Mouse (Mus musculus): ENCODE results near the gene Rpp25l. TPM values are rescaled to one million over a fixed set of nuclear protein-coding genes. Genes with fewer than 3 reads are reported as not detected.

The Rpp25l gene
- total and polyA plus RNA-seq, 3 experiments, result 52.0 to 63.5 TPM; not detected in 1

DNA sequence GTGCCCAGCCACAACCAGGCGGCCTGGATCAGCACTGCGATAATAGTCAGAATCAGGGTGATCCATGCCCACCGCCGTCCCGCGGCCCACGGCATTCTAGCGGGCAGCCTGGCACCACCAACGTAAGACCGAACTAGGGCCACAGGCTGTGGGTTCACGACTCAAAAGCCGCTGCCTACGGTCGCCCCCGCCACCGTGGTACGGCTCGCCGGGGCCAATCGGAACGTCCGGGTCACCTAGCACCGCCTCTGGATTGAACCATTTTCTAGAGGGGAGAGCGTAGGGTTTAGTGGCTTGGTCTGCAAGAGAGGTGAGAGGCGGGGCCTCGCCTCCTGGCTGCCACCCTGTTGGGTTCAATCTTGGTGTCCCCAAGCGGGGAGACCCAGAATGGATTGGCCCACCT is 27.8 kb upstream of the Rpp25l start:
- Histone ChIP-seq H3K4me1 (ENCODE audit: control insufficient read depth in 1 of 2, insufficient read depth in 2 of 2, low read length in 2 of 2) (peaks cover 2 to 29% of the 10 kb centered on the region in 2 experiments), H3K4me3 (ENCODE audit: control insufficient read depth in 1 of 2, insufficient read depth in 1 of 2, low read depth in 2 of 2, low read length in 2 of 2) (peak overlapping the region; percentile 67 to 68), H3K36me3 (ENCODE audit: control insufficient read depth in 1 of 2, insufficient read depth in 2 of 2, low read length in 2 of 2) (peaks cover 0 to 27% of the 10 kb centered on the region in 2 experiments; a peak in 2 of 4 replicates), H3K27ac (ENCODE audit: control insufficient read depth, low read depth, low read length) (peak overlapping the region; percentile 51), H3K9me3 (replicated peaks; ENCODE audit: insufficient read depth, low read length) (no peaks in the 10 kb centered on the region), H3K79me2 (ENCODE audit: control insufficient read depth, insufficient read depth, low read length, poor library complexity) (peaks cover 15% of the 10 kb centered on the region), H3K9ac (ENCODE audit: control insufficient read depth, low read depth, low read length, poor library complexity, severe bottlenecking) (peak overlapping the region; percentile 75), H3K27me3 (ENCODE audit: control insufficient read depth in 1 of 2, insufficient read depth in 2 of 2, low read length in 2 of 2) (no peaks in the 10 kb centered on the region)
- DNase-seq (ENCODE audit: low read depth, low spot score), result peak; percentile 98
- TF ChIP-seq MAZ (IDR thresholded peaks at IDR 0.05; ENCODE audit: low read depth, low read length) (peak; percentile 48; the same call in 1 of the 2 replicates), JUND (IDR thresholded peaks at IDR 0.05; ENCODE audit: low read depth, low read length) (no peak), GATA1 (IDR thresholded peaks at IDR 0.05; ENCODE audit: low read depth, low read length) (no peak), USF1 (IDR thresholded peaks at IDR 0.05; ENCODE audit: low read depth, low read length) (no peak), TAL1 (IDR thresholded peaks at IDR 0.05; ENCODE audit: low read length) (no peak), TBP (IDR thresholded peaks at IDR 0.05; ENCODE audit: low read depth, low read length) (peak; percentile 84), CHD1 (IDR thresholded peaks at IDR 0.05; ENCODE audit: low read depth, low read length) (peak; percentile 99), POLR2AphosphoS2 (IDR thresholded peaks at IDR 0.05; ENCODE audit: low read length) (peak; percentile 91), MYC (IDR thresholded peaks at IDR 0.05; ENCODE audit: low read depth, low read length) (no peak; the same call in 1 of the 2 replicates), POLR2A (IDR thresholded peaks at IDR 0.05; ENCODE audit: control insufficient read depth in 1 of 2, insufficient read depth in 1 of 2, low read depth in 1 of 2, low read length in 2 of 2, poor library complexity in 1 of 2) (peak; percentile 84 to 95; a peak in 3 of 4 replicates), NELFE (IDR thresholded peaks at IDR 0.05; ENCODE audit: low read depth, low read length) (peak; percentile 97), POLR2AphosphoS5 (IDR thresholded peaks at IDR 0.05; ENCODE audit: borderline replicate concordance, low read depth, low read length) (no peak), TCF12 (IDR thresholded peaks at IDR 0.05; ENCODE audit: low read depth, low read length) (peak; percentile 70), HCFC1 (IDR thresholded peaks at IDR 0.05; ENCODE audit: low read depth, low read length) (peak; percentile 82), SIN3A (IDR thresholded peaks at IDR 0.05; ENCODE audit: low read length) (peak; percentile 73), ZMIZ1 (IDR thresholded peaks at IDR 0.05; ENCODE audit: low read depth, low read length) (peak; percentile 71; the same call in 1 of the 2 replicates), MXI1 (IDR thresholded peaks at IDR 0.05; ENCODE audit: low read depth, low read length) (peak; percentile 41; the same call in 1 of the 2 replicates), EP300 (IDR thresholded peaks at IDR 0.05; ENCODE audit: low read depth in 1 of 2, low read length in 2 of 2) (peak in 1 of 2 experiments; percentile 37; a peak in 2 of 4 replicates)

DNA sequence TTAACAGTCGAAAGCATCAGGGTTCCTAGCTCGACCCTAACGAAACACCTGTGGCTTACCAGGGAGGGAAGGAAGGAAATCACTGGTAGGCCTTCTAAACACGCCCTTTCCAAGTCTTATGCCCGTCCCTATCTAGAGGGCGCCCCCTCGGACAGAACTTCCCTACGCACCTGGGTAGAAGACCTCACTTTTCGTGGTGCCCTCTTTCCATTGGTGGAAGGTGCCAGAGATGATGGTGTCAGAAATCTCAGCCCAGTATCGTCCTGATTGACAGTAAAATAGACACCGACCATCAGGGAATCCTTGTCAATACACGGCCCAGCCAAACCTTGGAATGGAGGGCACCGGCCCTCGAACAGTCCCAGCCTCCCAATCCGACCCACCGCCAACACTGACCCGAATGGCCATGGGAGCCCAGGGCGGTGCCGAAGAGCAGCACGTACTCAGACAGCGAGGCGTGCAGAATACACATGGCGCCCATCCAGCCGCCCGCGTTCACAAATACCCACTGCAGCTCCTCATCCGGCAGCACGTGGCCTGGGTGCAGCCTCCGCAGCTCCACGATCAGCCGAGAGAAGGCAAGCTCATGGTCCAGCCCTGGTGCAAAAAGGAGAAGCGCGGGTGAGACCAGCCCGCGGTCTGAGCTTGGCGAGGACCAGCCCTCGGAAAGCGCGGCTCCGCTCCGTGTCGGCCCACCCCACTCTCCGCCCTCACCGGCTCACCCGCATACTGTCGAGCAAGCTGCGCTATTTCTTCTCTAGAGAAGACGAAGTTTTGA is 27.2 kb upstream of the Rpp25l start:
- Histone ChIP-seq H3K9ac (ENCODE audit: control insufficient read depth, low read depth, low read length, poor library complexity, severe bottlenecking) (peak overlapping the region; percentile 75), H3K36me3 (ENCODE audit: control insufficient read depth in 1 of 2, insufficient read depth in 2 of 2, low read length in 2 of 2) (peaks cover 0 to 27% of the 10 kb centered on the region in 2 experiments; a peak in 2 of 4 replicates), H3K27me3 (ENCODE audit: control insufficient read depth in 1 of 2, insufficient read depth in 2 of 2, low read length in 2 of 2) (no peaks in the 10 kb centered on the region), H3K4me3 (ENCODE audit: control insufficient read depth in 1 of 2, insufficient read depth in 1 of 2, low read depth in 2 of 2, low read length in 2 of 2) (peak overlapping the region; percentile 67 to 68), H3K79me2 (ENCODE audit: control insufficient read depth, insufficient read depth, low read length, poor library complexity) (peaks cover 15% of the 10 kb centered on the region), H3K4me1 (ENCODE audit: control insufficient read depth in 1 of 2, insufficient read depth in 2 of 2, low read length in 2 of 2) (peaks cover 2 to 29% of the 10 kb centered on the region in 2 experiments), H3K27ac (ENCODE audit: control insufficient read depth, low read depth, low read length) (peak overlapping the region; percentile 51), H3K9me3 (replicated peaks; ENCODE audit: insufficient read depth, low read length) (no peaks in the 10 kb centered on the region)
- DNase-seq (ENCODE audit: low read depth, low spot score), result peak; percentile 65
- peak in 2 of 3 experiments; percentile 19 to 29; a peak in 3 of 6 replicates for TF ChIP-seq CTCF (IDR thresholded peaks at IDR 0.05 in 2 of 3, conservative IDR thresholded peaks at IDR 0.05 in 1 of 3; ENCODE audit: control insufficient read depth in 1 of 3, insufficient read depth in 1 of 3, low read depth in 2 of 3, low read length in 3 of 3, poor library complexity in 1 of 3, severe bottlenecking in 1 of 3)
- TF ChIP-seq TCF12 (IDR thresholded peaks at IDR 0.05; ENCODE audit: low read depth, low read length), result no peak
- TF ChIP-seq ZKSCAN1 (IDR thresholded peaks at IDR 0.05; ENCODE audit: low read depth, low read length), result no peak
- TF ChIP-seq POLR2A (IDR thresholded peaks at IDR 0.05; ENCODE audit: control insufficient read depth in 1 of 2, insufficient read depth in 1 of 2, low read depth in 1 of 2, low read length in 2 of 2, poor library complexity in 1 of 2), result no peak; a peak in 1 of 4 replicates
- TF ChIP-seq USF2 (IDR thresholded peaks at IDR 0.05; ENCODE audit: borderline replicate concordance in 1 of 2, insufficient read depth in 1 of 2, low read depth in 1 of 2, low read length in 2 of 2), result no peak
- TF ChIP-seq JUND (IDR thresholded peaks at IDR 0.05; ENCODE audit: low read depth, low read length), result no peak
- TF ChIP-seq ELF1 (IDR thresholded peaks at IDR 0.05; ENCODE audit: low read depth, low read length), result no peak
- TF ChIP-seq POLR2AphosphoS2 (IDR thresholded peaks at IDR 0.05; ENCODE audit: low read length), result no peak
- no peak for TF ChIP-seq ZMIZ1 (IDR thresholded peaks at IDR 0.05; ENCODE audit: low read depth, low read length)
- TF ChIP-seq CHD2 (IDR thresholded peaks at IDR 0.05; ENCODE audit: low read length), result no peak
- TF ChIP-seq MYB (IDR thresholded peaks at IDR 0.05; ENCODE audit: low read depth, low read length), result no peak
- TF ChIP-seq MAFK (IDR thresholded peaks at IDR 0.05; ENCODE audit: borderline replicate concordance, low read depth, low read length), result no peak
- TF ChIP-seq MAZ (IDR thresholded peaks at IDR 0.05; ENCODE audit: low read depth, low read length), result 0 out of 2 replicates have a peak, but pooled peaks have one; percentile 29
- TF ChIP-seq POLR2AphosphoS5 (IDR thresholded peaks at IDR 0.05; ENCODE audit: borderline replicate concordance, low read depth, low read length), result no peak
- no peak for TF ChIP-seq GATA1 (IDR thresholded peaks at IDR 0.05; ENCODE audit: low read depth, low read length)
- peak; percentile 66 for TF ChIP-seq USF1 (IDR thresholded peaks at IDR 0.05; ENCODE audit: low read depth, low read length)
- TF ChIP-seq ETS1 (IDR thresholded peaks at IDR 0.05; ENCODE audit: low read depth, low read length), result no peak
- no peak for TF ChIP-seq TBP (IDR thresholded peaks at IDR 0.05; ENCODE audit: low read depth, low read length)
- no peak for TF ChIP-seq E2F4 (IDR thresholded peaks at IDR 0.05; ENCODE audit: borderline replicate concordance, low read depth, low read length)
- TF ChIP-seq MXI1 (IDR thresholded peaks at IDR 0.05; ENCODE audit: low read depth, low read length), result peak; percentile 94

All from MEL (cell line).